Mouse (Mus musculus): ENCODE results near the gene Plekha1.

Gene Plekha1

DNA sequence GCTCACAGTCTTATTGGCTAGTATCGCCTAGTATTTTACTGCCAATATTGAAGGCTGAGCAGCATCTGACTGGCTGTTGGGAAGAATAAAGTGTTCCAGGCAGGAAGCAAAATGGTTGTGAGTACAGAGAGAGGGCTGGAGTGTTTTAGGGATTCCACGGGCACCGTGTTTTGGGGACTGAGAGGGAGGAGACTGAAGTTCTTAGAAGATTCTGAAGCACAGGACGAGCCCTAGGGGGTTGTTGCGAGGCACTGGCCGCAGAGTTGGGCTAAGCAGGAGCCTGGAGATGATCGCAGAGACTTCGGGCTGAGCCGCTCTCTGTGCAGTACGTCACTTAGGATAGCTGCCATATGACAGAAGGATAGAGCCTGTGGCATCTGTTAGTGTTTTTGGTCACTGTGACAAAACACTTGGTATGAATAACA, 88.6 kb downstream of the Plekha1 start:
- no peak for DNase-seq (ENCODE audit: low spot score in 2 of 2)

DNA sequence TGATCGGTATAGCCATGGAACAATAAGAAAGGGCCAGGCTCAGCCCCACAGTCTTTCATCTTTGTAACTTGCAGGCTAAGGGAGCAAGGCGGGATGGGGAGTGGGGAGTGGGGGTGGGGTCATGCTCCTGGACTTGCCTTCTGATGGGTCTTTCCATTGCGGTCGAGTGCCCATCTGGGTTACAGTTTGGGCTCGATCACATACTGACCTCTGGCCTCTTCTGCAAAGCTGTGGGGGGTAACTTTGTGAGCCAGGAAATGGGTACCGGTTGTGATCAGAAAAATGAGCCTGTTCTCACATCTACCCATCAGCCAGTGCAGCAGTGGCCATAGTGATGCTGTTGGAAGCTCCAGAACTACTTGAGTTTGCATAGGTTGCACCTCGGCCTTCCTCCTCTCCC, 93.0 kb downstream of the Plekha1 start:
- DNase-seq (ENCODE audit: low spot score in 2 of 2): no peak

DNA sequence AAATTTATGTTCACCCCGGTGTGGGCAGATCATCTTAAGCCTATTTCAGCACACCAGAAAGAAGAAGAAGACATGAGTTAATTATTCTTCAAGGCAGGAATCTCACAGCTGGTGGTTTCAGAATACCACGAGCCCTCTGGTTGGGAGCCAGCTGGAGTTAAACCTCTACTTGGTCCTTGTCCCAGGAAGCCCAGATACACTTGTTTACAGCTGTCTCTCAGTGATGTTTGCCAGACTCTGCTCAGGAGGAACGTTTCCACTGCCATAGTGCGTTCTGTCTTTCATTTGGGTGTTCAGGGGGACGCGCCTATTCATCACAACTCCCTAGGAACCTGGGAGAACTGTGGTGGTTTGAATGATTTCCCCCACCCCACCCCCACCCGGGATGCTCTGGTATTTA, 94.3 kb downstream of the Plekha1 start:
- no peak for DNase-seq (ENCODE audit: low spot score in 2 of 2)

DNA sequence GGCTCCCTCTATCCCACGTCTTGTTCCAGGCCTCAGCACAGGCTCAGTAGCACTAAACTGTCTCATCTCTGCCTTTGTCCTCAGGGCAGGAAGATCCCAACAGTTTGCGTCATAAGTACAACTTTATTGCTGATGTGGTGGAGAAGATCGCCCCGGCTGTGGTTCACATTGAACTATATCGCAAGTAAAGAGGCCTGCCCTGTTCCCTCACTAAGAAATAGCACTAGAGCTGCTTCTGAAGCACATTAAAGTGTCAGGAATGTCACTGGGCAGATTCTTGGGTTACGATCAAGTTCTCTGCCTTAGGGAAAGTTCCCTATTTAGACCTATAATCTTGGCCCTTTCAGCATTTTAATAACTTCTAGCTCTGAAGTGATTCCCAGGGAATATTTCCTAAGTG, 95.9 kb downstream of the Plekha1 start:
- DNase-seq (ENCODE audit: low spot score in 2 of 2): no peak
